Mouse (Mus musculus) spleen, postnatal 4 days (tissue): Measurements from ENCODE around the gene Ifitm3.
"Not testable (repeated sequence)": the region's sequence is repeated elsewhere in the genome, so short reads cannot be mapped to it uniquely, and the experiment has no call there.

Experiments used
- DNase-seq, 2 experiments: peaks; one replicate each; pipeline ENCODE4 v3.0.0; 2022; ENCODE audit warnings: low spot score in 2 of 2

Ifitm3 gene

DNA sequence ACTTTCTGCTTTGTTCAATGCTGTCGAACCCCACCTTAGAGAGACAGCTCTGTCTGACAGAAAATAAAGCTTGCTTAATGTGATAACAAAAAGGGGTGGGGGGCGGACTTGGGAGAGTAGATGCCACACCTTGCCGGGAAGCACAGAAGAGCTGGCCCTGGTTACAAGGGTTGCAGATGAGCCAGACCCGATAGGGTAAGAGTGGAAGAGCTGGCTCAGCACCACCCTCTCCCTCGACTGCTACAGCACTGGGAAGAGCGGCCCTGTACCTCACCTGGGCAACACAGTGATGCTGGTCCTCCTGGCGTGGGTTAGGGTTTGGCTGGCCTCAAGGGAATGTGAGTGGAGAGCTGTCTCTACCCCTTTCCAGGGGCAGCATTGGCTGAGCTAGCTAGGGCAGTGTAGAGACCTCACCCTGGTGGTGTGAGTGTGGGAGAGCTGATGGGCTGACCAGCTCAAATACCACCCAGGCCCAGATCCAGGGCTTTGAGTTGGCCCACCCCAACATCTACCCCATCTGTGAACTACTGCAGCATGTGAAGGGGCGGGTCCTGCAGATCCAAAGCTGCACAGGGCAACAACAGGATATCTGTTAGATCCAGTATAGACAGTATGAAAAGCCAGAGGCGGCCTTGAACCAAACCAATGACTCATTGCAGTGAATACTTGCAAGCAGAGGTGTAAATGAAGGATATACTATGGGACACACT lies 22.0 kb upstream of the Ifitm3 start:
- no peak for DNase-seq

- no peak for DNase-seq
These were observed 19.8 kb upstream of the Ifitm3 start for GRCm38 (mm10) chr7:141030390-141030789.

- no peak for DNase-seq
These were observed 18.3 kb upstream of the Ifitm3 start, which contains the start of gene Gm17387 for GRCm38 (mm10) chr7:141028831-141029230. TSS of gene Gm17387 (plus strand) at chr7:141029131.

DNA sequence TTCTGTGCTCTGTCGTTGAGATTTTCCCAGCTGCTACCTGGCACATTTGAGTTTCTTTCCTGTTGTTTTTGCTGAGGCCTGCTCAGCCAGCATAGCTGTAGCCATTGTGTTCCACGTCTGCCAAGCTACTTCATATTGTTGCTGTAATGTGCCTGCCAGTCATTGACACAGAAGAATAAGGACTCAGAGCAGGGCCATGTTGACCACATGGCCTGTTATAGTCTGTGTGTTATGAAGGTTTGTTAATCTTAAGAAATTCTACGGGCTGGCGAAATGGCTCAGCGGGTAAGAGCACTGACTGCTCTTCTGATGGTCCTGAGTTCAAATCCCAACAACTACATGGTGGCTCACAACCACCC lies 16.1 kb upstream of the Ifitm3 start:
- DNase-seq, result no peak

GRCm38 (mm10) chr7:141026097-141026739 lies 15.6 kb upstream of the Ifitm3 start:
- DNase-seq, result no peak

DNA sequence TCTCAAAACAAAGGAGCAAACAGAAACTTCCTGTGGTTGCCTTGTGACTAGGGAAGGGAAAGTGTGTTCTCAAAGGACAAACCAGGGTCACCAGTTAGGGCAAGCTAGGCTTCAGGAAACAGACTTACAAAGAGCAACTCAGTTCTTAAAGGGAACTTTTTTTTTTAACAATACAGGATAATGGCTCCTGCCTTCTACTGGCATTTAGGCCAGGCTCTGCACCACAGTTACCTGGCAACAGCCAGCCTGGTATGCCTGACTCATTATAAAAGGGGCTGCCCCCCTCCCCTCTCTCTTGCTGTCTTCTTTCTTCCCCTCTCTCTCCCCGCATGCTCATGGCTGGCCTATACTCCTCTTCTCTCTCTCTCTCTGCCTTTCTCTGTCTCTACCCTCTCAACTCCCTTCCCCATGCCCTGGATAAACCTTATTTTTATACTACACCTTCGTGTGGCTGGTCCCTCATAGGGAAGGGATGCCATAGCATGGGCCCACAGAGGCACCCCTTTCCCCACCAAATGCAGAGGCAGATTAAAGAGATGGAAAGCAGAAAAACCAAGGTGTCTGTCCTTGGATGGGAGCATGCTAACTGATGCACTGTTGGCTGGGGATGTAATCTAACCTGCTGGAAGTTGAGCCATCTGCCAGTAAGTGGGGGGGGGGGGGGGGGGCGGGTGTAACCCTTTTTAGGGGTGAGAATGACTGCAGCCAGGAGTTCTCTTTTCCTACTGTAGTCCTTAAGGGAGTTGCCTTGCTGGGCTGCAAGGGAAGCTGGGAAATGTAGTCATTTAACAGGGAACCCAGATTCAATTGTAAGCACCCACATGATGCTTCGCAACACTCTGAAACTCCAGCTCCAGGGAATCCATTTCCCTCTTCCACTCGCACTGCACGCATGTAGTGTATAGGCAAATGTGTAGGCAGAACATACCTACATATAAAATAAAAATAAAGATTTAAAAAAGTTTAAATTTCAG lies 14.6 kb upstream of the Ifitm3 start:
- DNase-seq, result no peak

DNA sequence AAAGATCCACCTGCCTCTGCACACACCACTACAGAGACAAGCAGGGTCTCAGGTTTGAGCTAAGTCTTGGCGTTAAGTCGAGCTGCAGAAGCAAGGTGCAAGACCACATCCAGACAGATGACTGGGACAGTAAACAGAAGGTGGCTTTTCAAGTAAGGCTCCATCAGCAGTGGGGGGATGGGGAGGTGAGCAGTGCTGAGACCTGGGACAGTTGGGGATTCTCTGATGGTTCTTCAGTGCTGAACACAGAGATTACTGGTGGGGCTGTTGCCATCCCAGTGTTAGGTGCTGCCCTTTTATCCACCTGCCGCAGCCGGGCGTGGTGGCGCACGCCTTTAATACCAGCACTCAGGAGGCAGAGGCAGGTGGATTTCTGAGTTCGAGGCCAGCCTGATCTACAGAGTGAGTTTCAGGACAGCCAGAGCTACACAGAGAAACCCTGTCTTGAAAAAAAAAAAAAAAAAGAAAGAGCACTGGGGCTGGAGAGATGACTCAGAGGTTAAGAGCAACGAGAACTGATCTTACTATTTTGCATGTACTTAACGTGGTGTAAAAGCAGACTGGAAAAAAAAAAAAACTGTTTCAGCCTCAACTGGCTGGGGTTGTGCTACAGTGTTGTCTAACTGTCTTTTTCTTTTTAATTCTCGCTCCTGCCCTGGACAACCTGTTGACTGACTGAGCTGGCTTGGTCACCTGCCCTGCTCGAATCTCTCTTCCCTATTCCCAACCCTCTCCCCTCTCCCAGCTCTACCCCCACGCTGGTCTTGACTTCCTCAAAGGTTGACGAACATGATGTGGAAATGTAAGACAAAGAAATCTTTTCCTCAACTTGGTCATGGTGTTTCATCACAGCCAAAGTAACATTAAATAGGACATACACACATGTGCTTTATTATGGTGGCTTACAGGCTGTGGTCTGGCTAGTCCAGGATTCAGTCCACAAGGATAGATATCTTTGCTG lies 11.2 kb upstream of the Ifitm3 start:
- no peak for DNase-seq

DNA sequence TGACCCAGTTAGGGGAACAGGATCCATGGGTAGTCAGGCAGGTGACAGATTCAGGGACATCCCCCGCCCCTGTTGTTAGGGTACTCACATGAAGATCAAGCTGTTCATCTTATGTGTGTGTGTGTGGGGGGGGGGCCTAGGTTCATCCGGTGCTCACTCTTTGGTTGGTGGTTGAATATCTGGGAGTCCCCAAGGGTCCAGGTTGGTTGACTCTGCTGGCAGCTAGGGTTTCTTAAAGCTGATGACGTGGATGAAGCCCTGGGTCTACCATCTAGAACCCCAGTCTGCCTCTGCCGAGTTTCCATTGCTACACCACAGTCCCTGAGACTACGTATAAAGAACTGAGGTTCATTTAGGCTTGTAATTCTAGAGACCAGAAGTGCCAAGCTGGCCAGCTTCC lies 8.5 kb upstream of the Ifitm3 start:
- no peak for DNase-seq

DNA sequence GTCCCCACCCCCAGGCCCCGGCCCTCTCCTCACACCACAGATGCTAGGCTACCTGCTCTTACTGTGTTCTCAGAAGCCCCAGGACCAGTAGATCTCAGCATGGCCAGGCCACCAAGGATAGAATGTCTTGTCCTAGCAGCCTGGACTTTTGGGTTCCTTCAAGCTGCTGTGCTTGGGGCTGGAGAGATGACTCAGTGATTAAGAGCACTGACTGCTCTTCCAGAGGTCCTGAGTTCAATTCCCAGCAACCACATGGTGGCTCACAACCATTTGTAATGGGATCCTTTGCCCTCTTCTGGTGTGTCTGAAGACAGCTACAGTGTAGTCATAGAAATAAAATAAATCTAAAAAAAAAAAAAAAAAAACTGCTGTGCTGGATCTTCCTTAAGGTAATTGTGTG lies 7.3 kb upstream of the Ifitm3 start, which contains the start of gene Ifitm6:
Gene Ifitm6 (minus strand): TSS at position 101 of the 400 bp plus-strand sequence.
- DNase-seq, result not testable (repeated sequence)

- no peak for DNase-seq
These were observed 6.4 kb upstream of the Ifitm3 start for GRCm38 (mm10) chr7:141016707-141017697.

DNA sequence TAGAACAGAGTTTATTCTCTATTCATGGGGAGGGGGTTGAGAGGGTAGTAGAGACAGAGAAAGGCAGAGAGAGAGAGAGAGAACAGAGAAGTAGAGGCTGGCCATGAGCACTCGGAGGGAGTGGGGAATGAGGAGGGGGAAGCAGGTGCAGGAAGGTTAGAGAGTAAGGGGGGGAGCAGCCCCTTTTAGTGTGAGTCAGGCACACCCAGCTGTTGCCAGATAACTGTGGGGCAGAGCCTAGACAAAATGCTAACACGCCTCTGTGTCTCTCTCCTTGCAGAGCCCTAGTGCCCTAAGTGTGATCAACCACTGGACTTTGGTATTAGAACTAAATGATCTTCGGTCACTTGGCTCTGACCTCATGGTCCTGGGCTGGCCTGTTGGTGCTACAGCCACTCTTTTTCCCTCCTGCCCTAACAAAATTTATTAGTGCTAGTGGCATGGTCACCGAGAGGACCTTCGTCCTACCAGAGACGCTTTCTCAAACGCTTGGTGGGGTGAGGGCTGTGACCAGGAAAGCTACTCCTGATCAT lies 734 bp upstream of the Ifitm3 start:
- DNase-seq, result no peak

DNA sequence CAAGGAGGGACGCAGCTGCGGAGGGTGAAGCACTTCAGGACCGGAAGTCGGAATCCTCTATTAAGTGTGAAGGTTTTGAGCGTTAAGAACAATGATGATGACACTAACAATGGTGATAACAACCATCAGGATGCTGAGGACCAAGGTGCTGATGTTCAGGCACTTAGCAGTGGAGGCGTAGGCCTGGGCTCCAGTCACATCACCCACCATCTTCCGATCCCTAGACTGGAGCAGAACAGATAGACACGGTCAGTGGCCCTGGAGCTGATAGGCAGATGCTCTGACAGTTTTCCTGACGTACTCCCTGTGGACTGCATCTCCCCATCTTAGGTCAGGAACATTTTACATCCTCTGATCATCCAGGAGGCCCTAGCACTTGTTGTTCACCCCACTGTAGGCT lies 905 bp downstream of the Ifitm3 start:
- no peak for DNase-seq

GRCm38 (mm10) chr7:141008938-141009660 lies 1.5 kb downstream of the Ifitm3 start:
- peak; percentile 81 to 92 for DNase-seq

- DNase-seq, result peak in 1 of 2 experiments; percentile 30
These were observed 2.2 kb downstream of the Ifitm3 start for GRCm38 (mm10) chr7:141008312-141008761.

DNA sequence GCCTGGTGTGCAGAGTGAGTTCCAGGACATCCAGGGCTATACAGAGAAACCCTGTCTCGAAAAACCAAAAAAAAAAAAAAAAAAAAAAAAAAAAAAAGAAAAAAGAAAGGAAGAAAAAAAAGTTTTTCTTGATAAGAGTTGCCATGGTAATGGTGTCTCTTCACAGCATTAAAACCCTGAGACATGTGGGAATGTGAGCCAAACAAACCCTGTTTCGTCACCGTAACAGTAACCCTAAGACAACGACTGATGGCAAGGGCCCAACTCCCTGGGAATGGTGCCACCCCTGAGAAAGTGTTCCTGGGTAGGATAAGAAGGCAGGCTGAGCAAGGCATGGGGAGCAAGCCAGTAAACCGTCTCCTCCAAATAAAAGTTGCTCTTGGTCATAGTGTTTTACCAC lies 3.7 kb downstream of the Ifitm3 start:
- DNase-seq, result no peak

- no peak for DNase-seq
These were observed 4.1 kb downstream of the Ifitm3 start for GRCm38 (mm10) chr7:141006446-141006845.

DNA sequence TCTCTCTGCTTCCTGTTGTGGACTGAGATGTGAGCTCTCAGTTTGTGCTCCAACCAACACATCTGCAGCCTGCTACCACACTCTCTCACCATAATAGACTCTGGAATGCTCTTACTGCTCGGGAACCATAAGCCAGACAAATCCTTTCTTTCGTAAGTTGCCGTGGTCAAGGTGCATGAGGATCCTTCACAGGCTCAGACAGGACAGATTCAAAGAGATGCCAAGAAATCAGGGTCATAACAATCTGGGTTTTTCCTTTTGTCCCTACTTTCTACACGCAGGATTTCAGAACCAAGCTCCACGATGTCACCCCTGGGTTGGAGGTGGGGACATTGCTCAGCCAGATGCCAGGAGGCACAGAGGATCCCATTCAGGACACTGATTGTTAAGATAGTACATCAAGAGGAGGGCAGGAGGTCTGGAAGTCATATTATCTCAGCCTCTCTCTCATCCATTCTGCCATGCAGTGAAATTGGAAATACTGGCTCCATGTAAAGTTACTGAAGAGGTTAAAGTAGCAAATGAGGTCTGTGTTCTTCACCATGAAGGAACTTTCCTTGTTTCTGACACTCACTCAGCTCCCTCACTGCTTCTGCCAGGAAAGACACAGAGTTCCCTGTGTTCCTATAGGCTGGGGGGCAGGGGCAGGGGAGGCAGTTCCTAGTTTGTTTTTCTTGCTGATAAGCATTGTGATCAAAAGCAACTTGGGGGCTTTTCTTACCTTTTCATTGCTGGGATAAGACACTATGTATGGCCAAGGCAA lies 7.1 kb downstream of the Ifitm3 start:
- no peak for DNase-seq
